Mouse (Mus musculus): Measurements from ENCODE around the gene Elmo1. TPM values are rescaled to one million over a fixed set of nuclear protein-coding genes. Genes with fewer than 3 reads are reported as not detected.

The Elmo1 gene
- total and polyA plus RNA-seq, 2 experiments from 2014 or later, result 6.5 to 17.9 TPM

- 86% methylated on average over 4 of the region's 4 CpGs for WGBS
- H3K4me3 ChIP-seq (ENCODE audit: low read depth, low read length), result no peak overlapping the region
- ATAC-seq (ENCODE audit: insufficient read depth, low read depth), result no peak
- H3K36me3 ChIP-seq (replicated peaks; ENCODE audit: control insufficient read depth, insufficient read depth, low read length), result no peaks in the 10 kb centered on the region
- no peak overlapping the region for H3K27ac ChIP-seq (ENCODE audit: low read depth)
- H3K4me2 ChIP-seq (ENCODE audit: low read depth, low read length), result no peak overlapping the region
- H3K9ac ChIP-seq (replicated peaks; ENCODE audit: low read depth, low read length), result no peak overlapping the region
- H3K4me1 ChIP-seq (ENCODE audit: control insufficient read depth, insufficient read depth), result no peaks in the 10 kb centered on the region
- H3K27me3 ChIP-seq (ENCODE audit: control insufficient read depth, insufficient read depth, low read length), result no peaks in the 10 kb centered on the region
- H3K9me3 ChIP-seq (replicated peaks; ENCODE audit: control insufficient read depth, low read length), result no peaks in the 10 kb centered on the region
- TF ChIP-seq EP300 (IDR thresholded peaks at IDR 0.05; ENCODE audit: low read depth), result no peak
- no peak for TF ChIP-seq CTCF (IDR thresholded peaks at IDR 0.05; ENCODE audit: low read depth)
- DNase-seq (ENCODE audit: low spot score), result no peak
Measured at GRCm38 (mm10) chr13:20327064-20327463, 236.7 kb downstream of the Elmo1 start.

- H3K9ac ChIP-seq (replicated peaks; ENCODE audit: low read depth, low read length), result no peak overlapping the region
- H3K4me2 ChIP-seq (ENCODE audit: low read depth, low read length), result no peak overlapping the region
- H3K36me3 ChIP-seq (replicated peaks; ENCODE audit: control insufficient read depth, insufficient read depth, low read length), result no peaks in the 10 kb centered on the region
- no peak overlapping the region for H3K4me3 ChIP-seq (ENCODE audit: low read depth, low read length)
- H3K9me3 ChIP-seq (replicated peaks; ENCODE audit: control insufficient read depth, low read length), result no peaks in the 10 kb centered on the region
- DNase-seq (ENCODE audit: low spot score), result no peak
- no peak for TF ChIP-seq CTCF (IDR thresholded peaks at IDR 0.05; ENCODE audit: low read depth)
- TF ChIP-seq EP300 (IDR thresholded peaks at IDR 0.05; ENCODE audit: low read depth), result no peak
- ATAC-seq (ENCODE audit: insufficient read depth, low read depth), result no peak
- H3K27ac ChIP-seq (ENCODE audit: low read depth), result no peak overlapping the region
- H3K4me1 ChIP-seq (ENCODE audit: control insufficient read depth, insufficient read depth), result no peaks in the 10 kb centered on the region
- WGBS, result 74% methylated on average over 3 of the region's 3 CpGs
- H3K27me3 ChIP-seq (ENCODE audit: control insufficient read depth, insufficient read depth, low read length), result no peaks in the 10 kb centered on the region
Measured at GRCm38 (mm10) chr13:20327975-20328374, 237.6 kb downstream of the Elmo1 start.

DNA sequence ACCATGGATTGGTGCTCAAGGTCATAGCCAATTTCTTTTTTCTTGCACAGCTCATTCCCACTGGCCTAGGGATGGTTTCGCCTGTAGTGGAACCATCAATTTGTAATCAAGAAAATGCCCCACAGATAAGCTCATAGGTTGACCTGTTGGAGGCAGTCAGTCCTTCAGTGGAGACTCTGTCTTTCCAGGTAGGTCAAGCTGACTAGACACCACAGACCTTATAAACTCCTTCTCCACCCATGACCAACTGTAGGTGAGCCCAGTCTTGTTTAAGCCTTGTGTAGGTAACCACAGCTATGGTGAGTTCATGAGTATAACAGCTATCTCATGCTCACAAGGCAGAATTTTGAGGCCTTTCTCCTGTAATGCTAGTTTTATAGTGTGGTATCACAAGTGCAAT, 238.3 kb downstream of the Elmo1 start:
- Histone ChIP-seq H3K27me3 (ENCODE audit: control insufficient read depth, insufficient read depth, low read length) (no peaks in the 10 kb centered on the region), H3K36me3 (replicated peaks; ENCODE audit: control insufficient read depth, insufficient read depth, low read length) (no peaks in the 10 kb centered on the region), H3K4me2 (ENCODE audit: low read depth, low read length) (no peak overlapping the region), H3K4me3 (ENCODE audit: low read depth, low read length) (no peak overlapping the region), H3K9me3 (replicated peaks; ENCODE audit: control insufficient read depth, low read length) (no peaks in the 10 kb centered on the region), H3K4me1 (ENCODE audit: control insufficient read depth, insufficient read depth) (no peaks in the 10 kb centered on the region), H3K27ac (ENCODE audit: low read depth) (no peak overlapping the region), H3K9ac (replicated peaks; ENCODE audit: low read depth, low read length) (no peak overlapping the region)
- 100% methylated on average over 1 of the region's 1 CpGs for WGBS
- DNase-seq (ENCODE audit: low spot score) (no peak), ATAC-seq (ENCODE audit: insufficient read depth, low read depth) (no peak)
- TF ChIP-seq EP300 (IDR thresholded peaks at IDR 0.05; ENCODE audit: low read depth), result no peak
- TF ChIP-seq CTCF (IDR thresholded peaks at IDR 0.05; ENCODE audit: low read depth), result no peak

DNA sequence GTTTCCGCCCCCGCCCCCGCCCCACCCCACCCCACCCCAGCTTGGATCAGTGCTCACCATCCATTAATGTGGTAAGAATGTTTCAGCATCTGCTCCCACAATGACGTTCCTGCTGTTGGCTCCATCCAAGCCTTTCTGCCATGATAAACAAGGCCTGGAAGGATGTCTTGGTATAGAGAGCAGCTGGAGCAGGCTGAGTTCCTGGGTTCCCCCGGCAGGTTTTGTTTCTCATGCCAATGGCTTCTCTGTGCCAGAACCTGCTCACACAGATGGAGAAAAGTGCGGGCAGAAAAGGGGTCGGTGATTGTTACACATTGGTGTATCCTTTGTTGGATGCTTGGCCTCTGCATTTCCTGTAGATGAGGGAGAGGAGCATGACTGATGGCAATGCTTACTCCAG, 240.6 kb downstream of the Elmo1 start:
- H3K27me3 ChIP-seq (ENCODE audit: control insufficient read depth, insufficient read depth, low read length), result no peaks in the 10 kb centered on the region
- DNase-seq (ENCODE audit: low spot score) (no peak), ATAC-seq (ENCODE audit: insufficient read depth, low read depth) (no peak)
- no peaks in the 10 kb centered on the region for H3K9me3 ChIP-seq (replicated peaks; ENCODE audit: control insufficient read depth, low read length)
- no peaks in the 10 kb centered on the region for H3K4me1 ChIP-seq (ENCODE audit: control insufficient read depth, insufficient read depth)
- H3K27ac ChIP-seq (ENCODE audit: low read depth), result no peak overlapping the region
- H3K4me2 ChIP-seq (ENCODE audit: low read depth, low read length), result no peak overlapping the region
- no peaks in the 10 kb centered on the region for H3K36me3 ChIP-seq (replicated peaks; ENCODE audit: control insufficient read depth, insufficient read depth, low read length)
- WGBS, result 80% methylated on average over 7 of the region's 7 CpGs
- no peak overlapping the region for H3K9ac ChIP-seq (replicated peaks; ENCODE audit: low read depth, low read length)
- no peak overlapping the region for H3K4me3 ChIP-seq (ENCODE audit: low read depth, low read length)
- TF ChIP-seq EP300 (IDR thresholded peaks at IDR 0.05; ENCODE audit: low read depth) (no peak), CTCF (IDR thresholded peaks at IDR 0.05; ENCODE audit: low read depth) (no peak)

DNA sequence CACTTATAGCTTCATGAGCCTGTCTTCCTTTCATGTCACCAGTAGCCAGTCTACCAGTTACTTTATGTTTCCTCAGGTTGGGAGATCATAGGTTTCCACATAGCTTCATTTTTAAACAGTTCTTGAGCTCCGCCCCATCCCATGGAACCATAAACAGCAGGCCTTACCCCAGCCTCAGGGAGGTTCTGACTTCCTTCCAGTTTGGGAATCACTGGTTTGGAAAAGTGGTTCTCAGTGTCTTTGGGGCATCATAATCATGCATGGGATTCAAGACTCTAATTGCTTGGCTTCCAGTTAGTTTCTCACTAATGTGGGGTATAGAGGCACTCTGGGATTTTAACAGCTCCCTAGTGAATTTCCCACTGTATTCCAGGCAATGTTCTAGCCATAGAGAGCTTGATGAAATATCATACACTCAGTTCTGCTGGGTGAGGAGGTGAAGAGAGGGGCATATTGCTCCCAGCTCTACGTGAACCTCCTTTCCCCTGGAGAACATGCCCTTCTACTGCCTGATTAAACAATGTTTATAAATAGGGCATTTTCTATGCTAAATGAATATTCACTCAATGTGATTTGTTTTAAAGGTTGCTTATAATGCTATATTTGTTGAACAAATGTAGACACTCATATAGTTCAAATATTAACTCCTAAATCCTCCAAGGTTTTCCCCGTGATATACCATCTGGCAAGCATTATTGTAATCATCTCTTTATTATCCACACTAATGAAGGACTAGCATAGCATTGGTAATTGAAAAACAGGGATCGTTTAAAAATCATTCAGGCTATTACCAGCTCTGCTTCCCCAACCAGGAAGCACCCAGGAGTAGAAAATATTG, 244.9 kb downstream of the Elmo1 start:
- Histone ChIP-seq H3K9ac (replicated peaks; ENCODE audit: low read depth, low read length) (no peak overlapping the region), H3K4me3 (ENCODE audit: low read depth, low read length) (no peak overlapping the region), H3K4me2 (ENCODE audit: low read depth, low read length) (no peak overlapping the region), H3K4me1 (ENCODE audit: control insufficient read depth, insufficient read depth) (no peaks in the 10 kb centered on the region), H3K27me3 (ENCODE audit: control insufficient read depth, insufficient read depth, low read length) (no peaks in the 10 kb centered on the region), H3K9me3 (replicated peaks; ENCODE audit: control insufficient read depth, low read length) (no peaks in the 10 kb centered on the region), H3K27ac (ENCODE audit: low read depth) (no peak overlapping the region), H3K36me3 (replicated peaks; ENCODE audit: control insufficient read depth, insufficient read depth, low read length) (no peaks in the 10 kb centered on the region)
- TF ChIP-seq EP300 (IDR thresholded peaks at IDR 0.05; ENCODE audit: low read depth) (no peak), CTCF (IDR thresholded peaks at IDR 0.05; ENCODE audit: low read depth) (no peak)
- DNase-seq (ENCODE audit: low spot score), result no peak
- 88% methylated on average over 4 of the region's 4 CpGs for WGBS
- ATAC-seq (ENCODE audit: insufficient read depth, low read depth), result no peak
